Mouse (Mus musculus) E14TG2a.4 (cell line): Measurements from ENCODE around the gene Mast3.

Source experiments
- CTCF ChIP-seq: conservative IDR thresholded peaks from 2 replicates; pipeline ENCODE4 v1.5.1; 2014; ENCODE audit warnings: low read length
- NANOG ChIP-seq: IDR thresholded peaks from 2 replicates; pipeline ENCODE4 v1.6.1; 2014; ENCODE audit warnings: borderline replicate concordance, low read length, mixed read lengths
- POU5F1 ChIP-seq: IDR thresholded peaks from 2 replicates; pipeline ENCODE4 v1.6.1; 2014; ENCODE audit warnings: low read length, borderline replicate concordance

GRCm38 (mm10) chr8:70794215-70794614 lies 10.6 kb downstream of the Mast3 start:
- no peak for TF ChIP-seq CTCF
- TF ChIP-seq POU5F1, result no peak
- no peak for TF ChIP-seq NANOG
